Mouse (Mus musculus) MEL-GATA-1-ER (cell line): ENCODE results near the gene Nr1d1.

Experiments used
- DNase-seq: peaks from one replicate; pipeline ENCODE4 v3.0.0-alpha.2; 2012; ENCODE audit warnings: low read depth; ENCODE audit errors: extremely low read depth

Nr1d1 gene

GRCm38 (mm10) chr11:98788550-98789218 lies 13.6 kb upstream of the Nr1d1 start:
- DNase-seq, result peak; percentile 95

GRCm38 (mm10) chr11:98788139-98788538 lies 13.0 kb upstream of the Nr1d1 start:
- no peak for DNase-seq

- no peak for DNase-seq
These were observed 12.6 kb upstream of the Nr1d1 start for GRCm38 (mm10) chr11:98787691-98788090.

GRCm38 (mm10) chr11:98787229-98787628 lies 12.1 kb upstream of the Nr1d1 start:
- no peak for DNase-seq

- peak; percentile 72 for DNase-seq
These were observed 11.5 kb upstream of the Nr1d1 start for GRCm38 (mm10) chr11:98786359-98787214.

GRCm38 (mm10) chr11:98785772-98786281 lies 10.7 kb upstream of the Nr1d1 start:
- DNase-seq, result no peak

- no peak for DNase-seq
These were observed 10.1 kb upstream of the Nr1d1 start for GRCm38 (mm10) chr11:98785214-98785613.

- no peak for DNase-seq
These were observed 9.0 kb upstream of the Nr1d1 start for GRCm38 (mm10) chr11:98784139-98784538.

- DNase-seq, result no peak
These were observed 8.1 kb upstream of the Nr1d1 start for GRCm38 (mm10) chr11:98783236-98783696.

- DNase-seq, result peak; percentile 55
These were observed 7.6 kb upstream of the Nr1d1 start for GRCm38 (mm10) chr11:98782651-98783235.

GRCm38 (mm10) chr11:98781851-98782512 lies 6.8 kb upstream of the Nr1d1 start:
- DNase-seq, result no peak

GRCm38 (mm10) chr11:98777888-98778287 lies 2.8 kb upstream of the Nr1d1 start:
- no peak for DNase-seq

GRCm38 (mm10) chr11:98776843-98777590 lies 1.9 kb upstream of the Nr1d1 start:
- DNase-seq, result peak; percentile 46

- no peak for DNase-seq
These were observed 1.1 kb upstream of the Nr1d1 start for GRCm38 (mm10) chr11:98776052-98776764.

- peak; percentile 95 for DNase-seq
These were observed 367 bp upstream of the Nr1d1 start for GRCm38 (mm10) chr11:98775348-98776051.

GRCm38 (mm10) chr11:98773635-98774295 lies 1.4 kb downstream of the Nr1d1 start:
- DNase-seq, result peak; percentile 96

GRCm38 (mm10) chr11:98772667-98773171 lies 2.4 kb downstream of the Nr1d1 start:
- no peak for DNase-seq

- no peak for DNase-seq
These were observed 3.1 kb downstream of the Nr1d1 start for GRCm38 (mm10) chr11:98771844-98772525.
